Mouse (Mus musculus): ENCODE results near the gene Tbcel.

DNA sequence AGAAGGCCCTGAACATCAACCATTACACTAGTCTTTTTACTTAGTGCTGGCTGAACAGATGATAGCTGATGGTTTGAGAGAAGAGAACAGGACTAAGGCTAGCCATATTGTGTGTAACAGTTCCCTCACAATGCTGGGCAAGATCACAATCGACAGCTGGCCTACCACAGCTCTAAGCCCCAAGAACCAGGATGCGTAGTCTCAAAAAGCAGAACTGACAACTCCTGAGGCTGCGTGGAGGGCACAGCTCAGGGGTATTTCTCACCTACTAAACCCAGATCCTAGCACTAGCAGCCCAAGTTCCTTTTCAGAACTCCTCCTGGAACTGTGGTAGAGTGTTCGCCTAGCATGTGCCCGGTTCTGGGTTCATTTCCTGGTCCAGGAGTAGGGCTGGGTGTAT, 39.2 kb downstream of the Tbcel start:
- no peak for TF ChIP-seq POLR2A (IDR thresholded peaks at IDR 0.05; ENCODE audit: extremely low read depth, insufficient read depth, low read length)
- no peak for TF ChIP-seq CTCF (IDR thresholded peaks at IDR 0.05; ENCODE audit: low read depth, low read length)

Data from liver, adult 2 months (tissue).